Comparison of ENCODE assay signal across 11 mouse cellular contexts in the genomic region with DNA sequence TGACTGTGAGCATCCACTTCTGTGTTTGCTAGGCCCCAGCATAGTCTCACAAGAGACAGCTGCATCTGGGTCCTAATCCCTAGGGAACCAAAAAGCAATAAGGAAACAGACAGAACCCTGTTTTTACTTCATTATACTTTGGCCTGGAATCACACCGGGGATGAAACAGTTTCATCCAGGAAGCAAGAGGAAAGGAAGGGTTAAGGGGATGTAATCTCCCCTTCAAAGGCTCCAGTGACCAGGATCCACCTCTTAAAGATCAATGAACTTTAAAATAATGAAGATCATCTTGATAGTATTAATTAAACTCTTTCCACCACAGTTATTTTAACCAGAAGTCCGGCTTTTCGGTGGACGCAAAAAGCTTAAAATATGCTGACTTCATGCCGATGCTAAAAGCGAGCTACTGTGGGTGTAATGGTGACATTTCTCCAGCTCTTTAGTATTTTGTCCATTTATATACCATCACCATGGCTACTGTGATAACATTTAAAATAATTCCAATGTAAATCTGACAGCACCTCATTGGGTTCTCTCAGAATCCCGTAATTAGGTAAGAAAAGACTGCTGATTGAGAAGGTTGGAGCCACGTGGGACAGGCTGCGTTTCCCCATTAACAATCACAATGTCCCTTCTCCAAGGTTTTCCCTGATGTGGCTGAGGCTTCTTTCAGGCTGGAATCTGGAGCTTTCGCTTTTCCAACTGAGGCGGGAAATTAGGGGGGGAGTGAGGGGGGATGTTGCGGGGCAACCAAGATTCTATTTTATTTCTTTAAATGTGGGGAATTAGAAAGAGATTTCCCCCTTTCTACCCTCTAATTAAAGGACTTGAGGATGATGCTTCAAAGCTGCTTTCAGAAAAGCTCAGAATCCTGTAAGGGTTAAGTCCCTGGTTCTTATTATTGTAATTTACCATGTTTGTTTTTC.
DNase-seq lines count a peak whose midpoint lies in the region; ATAC-seq lines count a peak whose summit lies in the region.
"Had no signal": no experiment of that assay in that cellular context is flagged by ENCODE, and none has a peak within 500 bp of the region (broad histone marks: within the 10 kb centered on the region; RNA-seq: fewer than 3 reads in every experiment).

No protein-coding gene starts in this region.

- H3K27ac ChIP-seq in hindbrain, embryonic 11.5 days (ENCODE audit: low read depth, low read length) = no peak overlapping the region
- H3K27ac ChIP-seq in midbrain, embryonic 13.5 days = 0 out of 2 replicates have a peak overlapping the region, but pooled peaks have one; percentile 35
- H3K27ac ChIP-seq: embryonic facial prominence, embryonic 15.5 days; kidney, embryonic 15.5 days; lung, embryonic 15.5 days had no signal

- no peaks in the 10 kb centered on the region for H3K4me1 ChIP-seq in hindbrain, embryonic 11.5 days (replicated peaks; ENCODE audit: control insufficient read depth, insufficient read depth, low read length)
- H3K4me1 ChIP-seq in midbrain, embryonic 13.5 days (replicated peaks) = peaks cover 10% of the 10 kb centered on the region
- H3K4me1 ChIP-seq: embryonic facial prominence, embryonic 15.5 days; kidney, embryonic 15.5 days; lung, embryonic 15.5 days had no signal

- H3K27me3 ChIP-seq in hindbrain, embryonic 11.5 days (ENCODE audit: control insufficient read depth, insufficient read depth, low read length) = no peaks in the 10 kb centered on the region
- H3K27me3 ChIP-seq in midbrain, embryonic 13.5 days = no peaks in the 10 kb centered on the region
- H3K27me3 ChIP-seq: embryonic facial prominence, embryonic 15.5 days; kidney, embryonic 15.5 days; lung, embryonic 15.5 days had no signal

- peak; percentile 65 for DNase-seq in brain, adult 2 months (ENCODE audit: low read depth, low spot score)
- peak; percentile 18 for DNase-seq in brain, embryonic 18.5 days (ENCODE audit: low read depth, low spot score)
- peak; percentile 5 for DNase-seq in hindbrain, embryonic 11.5 days (ENCODE audit: low spot score)
- no peak for DNase-seq in cerebellum, postnatal 14 days
- DNase-seq: gastrocnemius, postnatal 14 days had no signal

- no peak overlapping the region for H3K4me3 ChIP-seq in hindbrain, embryonic 11.5 days (ENCODE audit: low read depth, low read length)
- H3K4me3 ChIP-seq in midbrain, embryonic 13.5 days (replicated peaks) = no peak overlapping the region
- H3K4me3 ChIP-seq: embryonic facial prominence, embryonic 15.5 days; kidney, embryonic 15.5 days; lung, embryonic 15.5 days had no signal

- H3K36me3 ChIP-seq in hindbrain, embryonic 11.5 days (ENCODE audit: control insufficient read depth, insufficient read depth, low read length) = no peaks in the 10 kb centered on the region
- no peaks in the 10 kb centered on the region for H3K36me3 ChIP-seq in midbrain, embryonic 13.5 days
- H3K36me3 ChIP-seq: embryonic facial prominence, embryonic 15.5 days; kidney, embryonic 15.5 days; lung, embryonic 15.5 days had no signal

- no peak overlapping the region for H3K4me2 ChIP-seq in hindbrain, embryonic 11.5 days (replicated peaks; ENCODE audit: low read depth, low read length)
- peak overlapping the region; percentile 18 for H3K4me2 ChIP-seq in midbrain, embryonic 13.5 days (replicated peaks)
- H3K4me2 ChIP-seq: embryonic facial prominence, embryonic 15.5 days; kidney, embryonic 15.5 days; lung, embryonic 15.5 days had no signal

- peak; percentile 45; the same call in 1 of the 2 replicates for ATAC-seq in hindbrain, embryonic 11.5 days (ENCODE audit: low FRiP score)
- ATAC-seq in midbrain, embryonic 13.5 days = peak; percentile 85
- no peak for ATAC-seq in erythroblast, adult 5-6 weeks (replicated peaks; ENCODE audit: low FRiP score, poor library complexity, severe bottlenecking)
- ATAC-seq in monocyte, adult 5-6 weeks (replicated peaks; ENCODE audit: insufficient number of reproducible peaks, low FRiP score, low TSS enrichment, poor library complexity, severe bottlenecking) = no peak

- WGBS in hindbrain, embryonic 11.5 days = 67% methylated on average over 12 of the region's 12 CpGs
- 20% methylated on average over 12 of the region's 12 CpGs for WGBS in midbrain, embryonic 13.5 days

- no peak overlapping the region for H3K9ac ChIP-seq in hindbrain, embryonic 11.5 days (ENCODE audit: low read depth, low read length)
- no peak overlapping the region for H3K9ac ChIP-seq in midbrain, embryonic 13.5 days (replicated peaks)
- H3K9ac ChIP-seq: embryonic facial prominence, embryonic 15.5 days; kidney, embryonic 15.5 days; lung, embryonic 15.5 days had no signal

- no peaks in the 10 kb centered on the region for H3K9me3 ChIP-seq in hindbrain, embryonic 11.5 days (ENCODE audit: control insufficient read depth, low read length)
- H3K9me3 ChIP-seq in midbrain, embryonic 13.5 days = no peaks in the 10 kb centered on the region
- H3K9me3 ChIP-seq: embryonic facial prominence, embryonic 15.5 days; kidney, embryonic 15.5 days; lung, embryonic 15.5 days had no signal

Comparison
In these comparisons a context has a peak if more than half of its experiments do, and no peak if none do; other contexts are left out.
1. DNase-seq: peak in brain, adult 2 months (single experiment), brain, embryonic 18.5 days (single experiment) and hindbrain, embryonic 11.5 days (single experiment); none in cerebellum, postnatal 14 days (0 of 2).
2. ATAC-seq: peak in hindbrain, embryonic 11.5 days (single experiment) and midbrain, embryonic 13.5 days (single experiment); none in erythroblast, adult 5-6 weeks (single experiment) and monocyte, adult 5-6 weeks (single experiment).